Mouse (Mus musculus) hindbrain, embryonic 15.5 days (tissue): ENCODE measurements around the gene Cyp2j6. TPM values are rescaled to one million over a fixed set of nuclear protein-coding genes. Genes with fewer than 3 reads are reported as not detected.

Experiments
- ATAC-seq: fragments of 200-750 bp; cut with Nextera tagmentation; 2 replicates; pipeline ENCODE4 v1.8.0; 2017; ENCODE audit warnings: low read depth, moderate number of reproducible peaks, moderate TSS enrichment; ENCODE audit not compliant: low FRiP score
- H3K27ac ChIP-seq: fragments of 300-500 bp; sonication (generic); replicated peaks from 2 replicates; pipeline ENCODE4 v1.5.1; 2015; ENCODE audit warnings: mild to moderate bottlenecking, inconsistent platforms
- H3K27me3 ChIP-seq: fragments of 300-500 bp; sonication (generic); 2 replicates; pipeline ENCODE4 v1.6.1; 2015; ENCODE audit warnings: control low read depth, inconsistent platforms
- H3K36me3 ChIP-seq: fragments of 300-500 bp; sonication (generic); 2 replicates; pipeline ENCODE4 v1.6.1; 2015; ENCODE audit warnings: control low read depth, inconsistent platforms
- H3K4me1 ChIP-seq: fragments of 300-500 bp; sonication (generic); replicated peaks from 2 replicates; pipeline ENCODE4 v1.6.1; 2015; ENCODE audit warnings: control low read depth, inconsistent platforms
- H3K4me2 ChIP-seq: fragments of 300-500 bp; sonication (generic); 2 replicates; pipeline ENCODE4 v1.6.1; 2015; ENCODE audit warnings: moderate library complexity, mild to moderate bottlenecking, inconsistent platforms
- H3K4me3 ChIP-seq: fragments of 300-500 bp; sonication (generic); 2 replicates; pipeline ENCODE4 v1.5.1; 2015; ENCODE audit warnings: mild to moderate bottlenecking, inconsistent platforms
- H3K9ac ChIP-seq: fragments of 300-500 bp; sonication (generic); 2 replicates; pipeline ENCODE4 v1.6.1; 2015; ENCODE audit warnings: inconsistent platforms
- H3K9me3 ChIP-seq: fragments of 300-500 bp; sonication (generic); 2 replicates; pipeline ENCODE4 v1.6.1; 2016; ENCODE audit warnings: control low read depth, inconsistent platforms
- WGBS: fragments of 180-500 bp; shearing (Covaris S2); methylation state at CpG from one replicate; pipeline ENCODE4 v1.1.7; 2015; 5-methylcytosine and 5-hydroxymethylcytosine counted together
- polyA plus RNA-seq: library from polyadenylated mRNA; unstranded; fragments of >200 nt; fragmentation: Nextera tagmentation; extraction: Ambion mirVana; gene quantifications from 2 replicates; pipeline ENCODE4 v1.2.1, GENCODE M21; 2015

The Cyp2j6 gene
- polyA plus RNA-seq, 1 experiment from 2014 or later = 6.2 TPM

DNA sequence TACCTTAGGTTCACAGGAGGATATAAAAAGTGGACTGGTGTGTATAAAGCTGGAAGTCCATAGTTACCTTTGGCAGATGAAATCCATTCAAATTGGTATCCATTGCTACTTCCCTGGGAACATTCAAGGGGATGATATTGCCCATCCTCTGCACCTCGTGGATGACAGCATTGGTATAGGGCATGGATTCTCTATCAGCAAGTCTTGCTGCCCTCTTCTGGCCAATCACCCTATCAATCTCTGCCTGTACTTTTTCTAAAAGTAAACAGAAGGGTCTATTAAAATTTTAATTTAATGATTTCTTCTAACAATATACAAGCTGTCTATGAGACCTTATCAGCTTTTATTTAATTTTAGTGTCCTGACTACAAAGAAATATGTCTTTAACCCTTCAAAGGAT, 27.7 kb downstream of the Cyp2j6 start:
- Histone ChIP-seq H3K4me1 (no peaks in the 10 kb centered on the region), H3K27me3 (no peaks in the 10 kb centered on the region), H3K27ac (no peak overlapping the region), H3K4me3 (no peak overlapping the region), H3K9ac (no peak overlapping the region), H3K36me3 (no peaks in the 10 kb centered on the region), H3K4me2 (no peak overlapping the region), H3K9me3 (no peaks in the 10 kb centered on the region)
- WGBS = 26% methylated on average over 1 of the region's 1 CpGs
- no peak for ATAC-seq

DNA sequence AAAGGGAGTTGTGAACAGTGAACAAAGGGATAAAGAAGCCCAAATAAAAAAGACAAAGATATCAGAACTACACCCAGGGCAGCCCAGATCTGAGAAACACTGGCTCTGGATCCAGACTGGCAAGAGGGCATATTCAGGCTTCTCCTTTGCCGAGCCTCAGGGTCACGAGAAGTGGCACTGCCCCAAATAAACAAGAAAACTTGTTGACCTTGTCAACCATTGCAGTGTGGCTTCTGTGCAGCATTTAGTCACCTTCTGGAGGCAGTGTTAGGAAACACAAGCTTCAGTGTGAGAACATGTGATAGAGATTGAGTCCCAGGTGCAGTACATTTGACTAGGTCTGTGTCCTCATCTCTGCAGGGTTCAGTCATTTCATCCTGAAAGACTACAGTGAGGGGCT, 31.2 kb downstream of the Cyp2j6 start:
- Histone ChIP-seq H3K27me3 (no peaks in the 10 kb centered on the region), H3K4me1 (no peaks in the 10 kb centered on the region), H3K9me3 (no peaks in the 10 kb centered on the region), H3K36me3 (no peaks in the 10 kb centered on the region), H3K9ac (no peak overlapping the region), H3K27ac (no peak overlapping the region), H3K4me3 (no peak overlapping the region), H3K4me2 (no peak overlapping the region)
- 79% methylated on average over 2 of the region's 2 CpGs for WGBS
- no peak for ATAC-seq

GRCm38 (mm10) chr4:96510083-96510482, 43.4 kb downstream of the Cyp2j6 start:
- H3K27me3 ChIP-seq = no peaks in the 10 kb centered on the region
- WGBS = 87% methylated on average over 3 of the region's 3 CpGs
- no peak for ATAC-seq

DNA sequence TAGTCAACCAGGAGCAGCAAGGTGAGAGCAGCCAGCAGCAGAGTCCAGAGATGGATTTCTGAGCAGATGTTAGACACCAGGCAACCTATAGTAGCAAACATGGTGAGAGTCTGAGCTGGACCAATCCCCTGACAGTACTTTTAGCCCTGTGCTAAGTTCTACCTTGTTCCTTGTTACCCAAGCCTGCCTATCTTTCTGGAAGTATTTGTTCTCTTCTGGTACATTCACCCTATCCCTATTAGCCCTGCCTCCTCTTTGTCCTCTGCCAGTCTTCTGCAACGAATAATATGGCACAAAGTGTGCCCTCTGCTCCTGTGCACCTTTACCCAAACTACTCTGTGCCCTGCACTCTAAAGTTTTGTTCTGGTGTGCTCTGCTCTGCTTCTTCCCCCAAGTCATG, 46.2 kb downstream of the Cyp2j6 start, which contains the start of gene Cyp2j8:
TSS of gene Cyp2j8 (minus strand) at position 101 of the 400 bp plus-strand sequence.
- 83% methylated on average over 1 of the region's 1 CpGs for WGBS
- no peak for ATAC-seq

More at GRCm38 (mm10) chr4:96510083-96510482, 43.4 kb downstream of the Cyp2j6 start:
- Histone ChIP-seq H3K9ac (no peak overlapping the region), H3K9me3 (no peaks in the 10 kb centered on the region), H3K36me3 (no peaks in the 10 kb centered on the region), H3K4me2 (no peak overlapping the region), H3K4me1 (no peaks in the 10 kb centered on the region), H3K4me3 (no peak overlapping the region), H3K27ac (no peak overlapping the region)

More for the DNA sequence above, 46.2 kb downstream of the Cyp2j6 start, which contains the start of gene Cyp2j8:
- Histone ChIP-seq H3K4me2 (no peak within 1 kb of the TSS), H3K9me3 (no peaks in the 10 kb centered on the region), H3K27me3 (no peaks in the 10 kb centered on the region), H3K4me1 (no peaks in the 10 kb centered on the region), H3K9ac (no peak within 1 kb of the TSS), H3K36me3 (no peaks in the 10 kb centered on the region), H3K27ac (no peak within 1 kb of the TSS), H3K4me3 (no peak within 1 kb of the TSS)

Other genes with a start within 250 kb of the Cyp2j6 start
- not detected in 2 replicates for gene Cyp2j11, start 205.0 kb downstream of the Cyp2j6 start, polyA plus RNA-seq
- gene Cyp2j8, start 46.3 kb downstream of the Cyp2j6 start, polyA plus RNA-seq = 0.17 TPM in 1 of 2 replicates, not detected in the other
- 8.6 and 9.1 TPM in 2 replicates for gene Cyp2j9, start 37.9 kb upstream of the Cyp2j6 start, polyA plus RNA-seq
- gene Cyp2j5, start 110.5 kb upstream of the Cyp2j6 start, polyA plus RNA-seq = not detected in 2 replicates
- gene Gm12695, start 231.5 kb upstream of the Cyp2j6 start, polyA plus RNA-seq = not detected in 2 replicates